Mouse (Mus musculus) forebrain, embryonic 13.5 days (tissue): ENCODE data around the gene Ppp2r2c. TPM values are rescaled to one million over a fixed set of nuclear protein-coding genes. Genes with fewer than 3 reads are reported as not detected.
A peak's percentile ranks its signal among the peaks of the same experiment; 100 is the strongest.
"Not testable (repeated sequence)": the region's sequence is repeated elsewhere in the genome, so short reads cannot be mapped to it uniquely, and the experiment has no call there.

Experiments
- ATAC-seq: fragments of 200-750 bp; cut with Nextera tagmentation; 2 replicates; pipeline ENCODE4 v1.8.0; 2017
- H3K27ac ChIP-seq: fragments of 300-500 bp; sonication (generic); 2 replicates; pipeline ENCODE4 v1.5.1; 2015; ENCODE audit warnings: inconsistent platforms, mild to moderate bottlenecking, moderate library complexity
- H3K27me3 ChIP-seq: fragments of 300-500 bp; sonication (generic); 2 replicates; pipeline ENCODE4 v1.6.1; 2015; ENCODE audit warnings: mild to moderate bottlenecking, inconsistent platforms
- H3K36me3 ChIP-seq: fragments of 300-500 bp; sonication (generic); 2 replicates; pipeline ENCODE4 v1.6.1; 2015; ENCODE audit warnings: mild to moderate bottlenecking, inconsistent platforms; ENCODE audit not compliant: poor library complexity, severe bottlenecking
- H3K4me1 ChIP-seq: fragments of 300-500 bp; sonication (generic); 2 replicates; pipeline ENCODE4 v1.6.1; 2015; ENCODE audit warnings: inconsistent platforms
- H3K4me2 ChIP-seq: fragments of 300-500 bp; sonication (generic); 2 replicates; pipeline ENCODE4 v1.6.1; 2015; ENCODE audit warnings: inconsistent platforms, mild to moderate bottlenecking, moderate library complexity
- H3K4me3 ChIP-seq: fragments of 300-500 bp; sonication (generic); 2 replicates; pipeline ENCODE4 v1.5.1; 2015; ENCODE audit warnings: mild to moderate bottlenecking, inconsistent platforms
- H3K9ac ChIP-seq: fragments of 300-500 bp; sonication (generic); 2 replicates; pipeline ENCODE4 v1.6.1; 2015; ENCODE audit warnings: mild to moderate bottlenecking, inconsistent platforms
- H3K9me3 ChIP-seq: fragments of 300-500 bp; sonication (generic); replicated peaks from 2 replicates; pipeline ENCODE4 v1.6.1; 2016; ENCODE audit warnings: inconsistent platforms
- WGBS: fragments of 180-500 bp; shearing (Covaris S2); methylation state at CpG from one replicate; pipeline ENCODE4 v1.1.7; 2015; 5-methylcytosine and 5-hydroxymethylcytosine counted together
- polyA plus RNA-seq: library from polyadenylated mRNA; unstranded; fragments of >200 nt; fragmentation: Nextera tagmentation; extraction: Ambion mirVana; gene quantifications from 2 replicates; pipeline ENCODE4 v1.2.1, GENCODE M21; 2015

Gene Ppp2r2c
- polyA plus RNA-seq, 1 experiment from 2014 or later, result 9.0 TPM

- H3K9me3 ChIP-seq, ATAC-seq, H3K4me2 ChIP-seq, H3K4me3 ChIP-seq, H3K9ac ChIP-seq, H3K27ac ChIP-seq, H3K27me3 ChIP-seq, H3K36me3 ChIP-seq: not testable (repeated sequence)
- WGBS, result 74% methylated on average over 2 of the region's 2 CpGs
- H3K4me1 ChIP-seq, result peaks cover 15% of the 10 kb centered on the region
These were observed 70.7 kb downstream of the Ppp2r2c start for GRCm38 (mm10) chr5:36938991-36939390.

GRCm38 (mm10) chr5:36942446-36942845 lies 74.1 kb downstream of the Ppp2r2c start:
- H3K9me3 ChIP-seq, result no peaks in the 10 kb centered on the region
- 89% methylated on average over 2 of the region's 2 CpGs for WGBS
- H3K27ac ChIP-seq, result no peak overlapping the region
- ATAC-seq, result no peak
- H3K27me3 ChIP-seq, result peaks cover 25% of the 10 kb centered on the region
- H3K4me3 ChIP-seq, result no peak overlapping the region
- no peaks in the 10 kb centered on the region for H3K36me3 ChIP-seq
- no peak overlapping the region for H3K9ac ChIP-seq
- H3K4me1 ChIP-seq, result peaks cover 22% of the 10 kb centered on the region
- H3K4me2 ChIP-seq, result no peak overlapping the region

- WGBS, result 72% methylated on average over 5 of the region's 5 CpGs
These were observed 76.2 kb downstream of the Ppp2r2c start for GRCm38 (mm10) chr5:36944552-36944951.

GRCm38 (mm10) chr5:36945102-36945701 lies 76.9 kb downstream of the Ppp2r2c start:
- Histone ChIP-seq H3K9ac (peak overlapping the region; percentile 46; the same call in 1 of the 2 replicates), H3K4me3 (no peak overlapping the region), H3K27me3 (peaks cover 52% of the 10 kb centered on the region), H3K36me3 (no peaks in the 10 kb centered on the region), H3K4me1 (peaks cover 22% of the 10 kb centered on the region), H3K4me2 (peak overlapping the region; percentile 33), H3K27ac (peak overlapping the region; percentile 82), H3K9me3 (no peaks in the 10 kb centered on the region)
- 26% methylated on average over 8 of the region's 8 CpGs for WGBS
- peak; percentile 63 for ATAC-seq

More at GRCm38 (mm10) chr5:36944552-36944951, 76.2 kb downstream of the Ppp2r2c start:
- peaks cover 46% of the 10 kb centered on the region for H3K27me3 ChIP-seq
- H3K9me3 ChIP-seq, result no peaks in the 10 kb centered on the region
- no peak overlapping the region for H3K9ac ChIP-seq
- H3K4me3 ChIP-seq, result no peak overlapping the region
- H3K36me3 ChIP-seq, result no peaks in the 10 kb centered on the region
- H3K4me1 ChIP-seq, result peaks cover 22% of the 10 kb centered on the region
- H3K4me2 ChIP-seq, result no peak overlapping the region
- no peak for ATAC-seq
- H3K27ac ChIP-seq, result peak overlapping the region; percentile 82

GRCm38 (mm10) chr5:36945713-36946112 lies 77.4 kb downstream of the Ppp2r2c start:
- no peak overlapping the region for H3K4me3 ChIP-seq
- WGBS, result 73% methylated on average over 2 of the region's 2 CpGs
- no peaks in the 10 kb centered on the region for H3K36me3 ChIP-seq
- peak overlapping the region; percentile 33; the same call in 1 of the 2 replicates for H3K4me2 ChIP-seq
- H3K9ac ChIP-seq, result peak overlapping the region; percentile 46; the same call in 1 of the 2 replicates
- no peaks in the 10 kb centered on the region for H3K9me3 ChIP-seq
- peaks cover 22% of the 10 kb centered on the region for H3K4me1 ChIP-seq
- peak; percentile 12; the same call in 1 of the 2 replicates for ATAC-seq
- peaks cover 55% of the 10 kb centered on the region for H3K27me3 ChIP-seq
- H3K27ac ChIP-seq, result peak overlapping the region; percentile 82

- no peak overlapping the region for H3K9ac ChIP-seq
- ATAC-seq, result peak; percentile 39
- no peaks in the 10 kb centered on the region for H3K36me3 ChIP-seq
- no peak overlapping the region for H3K4me2 ChIP-seq
- peaks cover 55% of the 10 kb centered on the region for H3K27me3 ChIP-seq
- H3K27ac ChIP-seq, result no peak overlapping the region
- no peaks in the 10 kb centered on the region for H3K9me3 ChIP-seq
- H3K4me1 ChIP-seq, result peaks cover 22% of the 10 kb centered on the region
- no peak overlapping the region for H3K4me3 ChIP-seq
- 4% methylated on average over 5 of the region's 5 CpGs for WGBS
These were observed 78.1 kb downstream of the Ppp2r2c start for GRCm38 (mm10) chr5:36946445-36946844.

- Histone ChIP-seq H3K36me3 (no peaks in the 10 kb centered on the region), H3K27me3 (peaks cover 68% of the 10 kb centered on the region), H3K4me1 (peaks cover 22% of the 10 kb centered on the region), H3K9ac (no peak overlapping the region), H3K4me3 (no peak overlapping the region), H3K4me2 (no peak overlapping the region), H3K27ac (no peak overlapping the region), H3K9me3 (no peaks in the 10 kb centered on the region)
- 6% methylated on average over 3 of the region's 3 CpGs for WGBS
- ATAC-seq, result peak; percentile 50; the same call in 1 of the 2 replicates
These were observed 80.5 kb downstream of the Ppp2r2c start for GRCm38 (mm10) chr5:36948831-36949230.

- ATAC-seq, result no peak
- H3K27me3 ChIP-seq, result peaks cover 51% of the 10 kb centered on the region
- H3K4me3 ChIP-seq, result no peak overlapping the region
- peaks cover 9% of the 10 kb centered on the region for H3K4me1 ChIP-seq
- H3K27ac ChIP-seq, result no peak overlapping the region
- no peak overlapping the region for H3K4me2 ChIP-seq
- no peaks in the 10 kb centered on the region for H3K9me3 ChIP-seq
- no peaks in the 10 kb centered on the region for H3K36me3 ChIP-seq
- H3K9ac ChIP-seq, result no peak overlapping the region
- WGBS, result 54% methylated on average over 2 of the region's 2 CpGs
These were observed 82.6 kb downstream of the Ppp2r2c start for GRCm38 (mm10) chr5:36950871-36951270.

- Histone ChIP-seq H3K27me3 (peaks cover 47% of the 10 kb centered on the region), H3K4me1 (no peaks in the 10 kb centered on the region), H3K9me3 (no peaks in the 10 kb centered on the region), H3K9ac (no peak overlapping the region), H3K4me2 (no peak overlapping the region), H3K36me3 (no peaks in the 10 kb centered on the region), H3K4me3 (no peak overlapping the region), H3K27ac (no peak overlapping the region)
- ATAC-seq, result no peak
- 91% methylated on average over 15 of the region's 15 CpGs for WGBS
These were observed 84.0 kb downstream of the Ppp2r2c start for GRCm38 (mm10) chr5:36952311-36952710.

GRCm38 (mm10) chr5:36955366-36955765 lies 87.1 kb downstream of the Ppp2r2c start:
- no peaks in the 10 kb centered on the region for H3K9me3 ChIP-seq
- WGBS, result 28% methylated on average over 4 of the region's 4 CpGs
- H3K9ac ChIP-seq, result no peak overlapping the region
- H3K4me3 ChIP-seq, result no peak overlapping the region
- no peak overlapping the region for H3K4me2 ChIP-seq
- no peaks in the 10 kb centered on the region for H3K36me3 ChIP-seq
- H3K27ac ChIP-seq, result no peak overlapping the region
- no peak for ATAC-seq
- H3K27me3 ChIP-seq, result peaks cover 24% of the 10 kb centered on the region
- H3K4me1 ChIP-seq, result peaks cover 6% of the 10 kb centered on the region

GRCm38 (mm10) chr5:36958837-36959236 lies 90.5 kb downstream of the Ppp2r2c start:
- 25% methylated on average over 5 of the region's 5 CpGs for WGBS

GRCm38 (mm10) chr5:36960501-36960900 lies 92.2 kb downstream of the Ppp2r2c start:
- H3K27ac ChIP-seq, result peak overlapping the region; percentile 69

More at GRCm38 (mm10) chr5:36958837-36959236, 90.5 kb downstream of the Ppp2r2c start:
- Histone ChIP-seq H3K9me3 (no peaks in the 10 kb centered on the region), H3K4me3 (no peak overlapping the region), H3K4me1 (peaks cover 17% of the 10 kb centered on the region), H3K36me3 (no peaks in the 10 kb centered on the region), H3K27ac (no peak overlapping the region), H3K9ac (no peak overlapping the region), H3K27me3 (peaks cover 9% of the 10 kb centered on the region; the same call in 1 of the 2 replicates), H3K4me2 (no peak overlapping the region)
- peak; percentile 72 for ATAC-seq

More at GRCm38 (mm10) chr5:36960501-36960900, 92.2 kb downstream of the Ppp2r2c start:
- H3K4me2 ChIP-seq, result no peak overlapping the region; the same call in 1 of the 2 replicates
- WGBS, result 7% methylated on average over 5 of the region's 5 CpGs
- H3K9me3 ChIP-seq, result no peaks in the 10 kb centered on the region
- peaks cover 4% of the 10 kb centered on the region; the same call in 1 of the 2 replicates for H3K36me3 ChIP-seq
- peaks cover 17% of the 10 kb centered on the region for H3K4me1 ChIP-seq
- H3K4me3 ChIP-seq, result no peak overlapping the region
- H3K9ac ChIP-seq, result no peak overlapping the region; the same call in 1 of the 2 replicates
- peak; percentile 60 for ATAC-seq
- H3K27me3 ChIP-seq, result peaks cover 6% of the 10 kb centered on the region; the same call in 1 of the 2 replicates
